Mouse (Mus musculus) megakaryocyte, adult 5-6 weeks (primary cell): Measurements from ENCODE around the gene Olfr346. TPM values are rescaled to one million over a fixed set of nuclear protein-coding genes. Genes with fewer than 3 reads are reported as not detected.

Experiments
- ATAC-seq: 2 replicates; pipeline ENCODE4 v1.8.0; 2016; ENCODE audit warnings: mild to moderate bottlenecking, inconsistent platforms; ENCODE audit not compliant: poor library complexity, severe bottlenecking
- total RNA-seq, 2 experiments: library from RNA; stranded (forward) in 1 of 2; stranded (reverse) in 1 of 2; fragments of 153-499, 151-499 nt in 1 of 2; fragments of 221-1000, 200-1000 nt in 1 of 2; gene quantifications; 2 replicates each; pipeline versions ENCODE4 v1.2.3 to v1.2.4; 2015 to 2017

Gene Olfr346
- total RNA-seq (2015) (not detected in 2 replicates), total RNA-seq (2017) (not detected in 2 replicates)

DNA sequence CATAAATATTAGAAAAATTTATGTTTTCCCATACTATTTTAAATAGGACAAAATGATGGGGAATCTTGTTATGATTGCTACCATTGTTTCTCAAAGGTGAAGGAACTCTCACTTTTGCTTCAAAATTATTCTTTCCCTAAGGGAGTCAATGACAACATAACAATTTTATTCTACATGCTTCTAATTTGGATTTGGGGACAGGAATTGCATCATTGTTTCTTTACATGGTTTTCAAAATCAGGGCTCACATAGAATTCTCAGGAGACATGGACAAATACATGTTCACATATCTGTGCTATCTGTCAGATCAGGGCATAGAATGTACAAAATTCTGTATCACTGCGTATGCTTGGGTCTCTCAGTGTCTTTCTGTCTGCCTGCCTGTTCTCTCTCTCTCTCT, at the start of gene Olfr346:
Gene Olfr346, plus strand, starts transcription at position 301 of the 400 bp plus-strand sequence.
- no peak for ATAC-seq

GRCm38 (mm10) chr2:36639741-36640140, 45.8 kb upstream of the Olfr346 start, which contains the start of gene Olfr345:
Gene Olfr345 (plus strand): TSS chr2:36640041.
- no peak for ATAC-seq

DNA sequence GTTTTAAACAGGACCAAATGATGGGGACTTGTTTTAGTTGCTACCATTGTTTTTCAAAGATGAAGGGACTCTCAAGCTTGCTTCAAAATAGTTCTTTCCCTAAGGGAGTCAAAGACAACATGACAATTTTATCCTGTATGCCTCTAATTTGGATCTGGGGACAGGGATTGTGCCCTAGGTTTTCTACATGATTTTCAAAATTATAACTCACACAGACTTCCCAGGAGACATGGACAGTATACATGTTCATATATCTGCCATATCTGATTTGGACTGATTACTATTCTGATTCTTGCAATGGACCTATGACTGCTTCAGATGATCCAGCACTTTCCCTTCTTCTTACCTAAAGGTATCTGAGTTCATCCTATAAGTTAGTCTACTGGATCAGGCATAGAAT, 46.0 kb downstream of the Olfr346 start, which contains the start of gene Olfr347:
Gene Olfr347, plus strand, starts transcription at position 301 of the 400 bp plus-strand sequence.
- ATAC-seq, result no peak

GRCm38 (mm10) chr2:36736226-36736625, 50.6 kb downstream of the Olfr346 start:
- no peak for ATAC-seq

Other genes with a start within 250 kb of the Olfr346 start
- gene Olfr340, start 233.2 kb upstream of the Olfr346 start, total RNA-seq (2015), result not detected in 2 replicates
- not detected in 2 replicates for gene Olfr340, start 233.2 kb upstream of the Olfr346 start, total RNA-seq (2017)
- not detected in 2 replicates for gene Olfr341, start 203.3 kb upstream of the Olfr346 start, total RNA-seq (2015)
- gene Olfr341, start 203.3 kb upstream of the Olfr346 start, total RNA-seq (2017), result not detected in 2 replicates
- not detected in 2 replicates for gene Olfr342, start 160.8 kb upstream of the Olfr346 start, total RNA-seq (2015)
- not detected in 2 replicates for gene Olfr342, start 160.8 kb upstream of the Olfr346 start, total RNA-seq (2017)
- gene Olfr344, start 119.1 kb upstream of the Olfr346 start, total RNA-seq (2015), result not detected in 2 replicates
- not detected in 2 replicates for gene Olfr344, start 119.1 kb upstream of the Olfr346 start, total RNA-seq (2017)
- gene Olfr345, start 45.7 kb upstream of the Olfr346 start, total RNA-seq (2015), result not detected in 2 replicates
- gene Olfr345, start 45.7 kb upstream of the Olfr346 start, total RNA-seq (2017), result not detected in 2 replicates
- not detected in 2 replicates for gene Olfr347, start 46.1 kb downstream of the Olfr346 start, total RNA-seq (2015)
- gene Olfr347, start 46.1 kb downstream of the Olfr346 start, total RNA-seq (2017), result not detected in 2 replicates
- gene Olfr348, start 98.5 kb downstream of the Olfr346 start, total RNA-seq (2015), result not detected in 2 replicates
- not detected in 2 replicates for gene Olfr348, start 98.5 kb downstream of the Olfr346 start, total RNA-seq (2017)
- gene Olfr50, start 104.8 kb downstream of the Olfr346 start, total RNA-seq (2015), result not detected in 2 replicates
- gene Olfr50, start 104.8 kb downstream of the Olfr346 start, total RNA-seq (2017), result not detected in 2 replicates
- gene Olfr3, start 131.2 kb downstream of the Olfr346 start, total RNA-seq (2015), result not detected in 2 replicates
- gene Olfr3, start 131.2 kb downstream of the Olfr346 start, total RNA-seq (2017), result not detected in 2 replicates
- not detected in 2 replicates for gene Olfr350, start 160.5 kb downstream of the Olfr346 start, total RNA-seq (2015)
- gene Olfr350, start 160.5 kb downstream of the Olfr346 start, total RNA-seq (2017), result not detected in 2 replicates
- not detected in 2 replicates for gene Olfr351, start 176.9 kb downstream of the Olfr346 start, total RNA-seq (2015)
- gene Olfr351, start 176.9 kb downstream of the Olfr346 start, total RNA-seq (2017), result not detected in 2 replicates
- not detected in 2 replicates for gene Olfr352, start 182.7 kb downstream of the Olfr346 start, total RNA-seq (2015)
- gene Olfr352, start 182.7 kb downstream of the Olfr346 start, total RNA-seq (2017), result not detected in 2 replicates
- gene Olfr353, start 207.1 kb downstream of the Olfr346 start, total RNA-seq (2015), result not detected in 2 replicates
- gene Olfr353, start 207.1 kb downstream of the Olfr346 start, total RNA-seq (2017), result not detected in 2 replicates
- gene Olfr354, start 219.9 kb downstream of the Olfr346 start, total RNA-seq (2015), result not detected in 2 replicates
- not detected in 2 replicates for gene Olfr354, start 219.9 kb downstream of the Olfr346 start, total RNA-seq (2017)
- gene Olfr355, start 243.1 kb downstream of the Olfr346 start, total RNA-seq (2015), result not detected in 2 replicates
- not detected in 2 replicates for gene Olfr355, start 243.1 kb downstream of the Olfr346 start, total RNA-seq (2017)